Mouse (Mus musculus): ENCODE measurements around the gene Nprl3. TPM values are rescaled to one million over a fixed set of nuclear protein-coding genes. Genes with fewer than 3 reads are reported as not detected.
A peak's percentile ranks its signal among the peaks of the same experiment; 100 is the strongest.

Gene Nprl3
- total RNA-seq, 2 experiments from 2014 or later, result 55.9 to 60.0 TPM

GRCm38 (mm10) chr11:32253121-32253520 lies 14.4 kb downstream of the Nprl3 start:
- no peak for DNase-seq (ENCODE audit: extremely low spot score in 1 of 2, low spot score in 2 of 2)
- intact Hi-C loops (cut with DNase I), result no loop called here

- no peak for DNase-seq (ENCODE audit: extremely low spot score in 1 of 2, low spot score in 2 of 2)
- intact Hi-C loops (cut with DNase I), result no loop called here
These were observed 16.4 kb downstream of the Nprl3 start for GRCm38 (mm10) chr11:32250880-32251763.

- no peak for DNase-seq (ENCODE audit: extremely low spot score in 1 of 2, low spot score in 2 of 2)
These were observed 19.2 kb downstream of the Nprl3 start for GRCm38 (mm10) chr11:32248350-32248749.

GRCm38 (mm10) chr11:32247068-32247467 lies 20.4 kb downstream of the Nprl3 start:
- intact Hi-C loops (cut with DNase I), result no loop called here
- DNase-seq (ENCODE audit: extremely low spot score in 1 of 2, low spot score in 2 of 2), result no peak

More at GRCm38 (mm10) chr11:32248350-32248749, 19.2 kb downstream of the Nprl3 start:
- intact Hi-C loops (cut with DNase I), result no loop called here

- intact Hi-C loops (cut with DNase I), result no loop called here
- no peak for DNase-seq (ENCODE audit: extremely low spot score in 1 of 2, low spot score in 2 of 2)
These were observed 21.9 kb downstream of the Nprl3 start for GRCm38 (mm10) chr11:32245614-32246013.

- DNase-seq (ENCODE audit: extremely low spot score in 1 of 2, low spot score in 2 of 2), result no peak
- intact Hi-C loops (cut with DNase I), result no loop called here
These were observed 22.9 kb downstream of the Nprl3 start for GRCm38 (mm10) chr11:32244617-32245016.

GRCm38 (mm10) chr11:32244064-32244463 lies 23.4 kb downstream of the Nprl3 start:
- peak in 1 of 2 experiments; percentile 43 for DNase-seq (ENCODE audit: extremely low spot score in 1 of 2, low spot score in 2 of 2)
- intact Hi-C loops (cut with DNase I), result no loop called here

- intact Hi-C loops (cut with DNase I), result no loop called here
- peak in 1 of 2 experiments; percentile 73 for DNase-seq (ENCODE audit: extremely low spot score in 1 of 2, low spot score in 2 of 2)
These were observed 24.1 kb downstream of the Nprl3 start for GRCm38 (mm10) chr11:32243205-32243955.

GRCm38 (mm10) chr11:32242209-32242608 lies 25.3 kb downstream of the Nprl3 start:
- intact Hi-C loops (cut with DNase I), result no loop called here
- DNase-seq (ENCODE audit: extremely low spot score in 1 of 2, low spot score in 2 of 2), result no peak

GRCm38 (mm10) chr11:32241391-32241790 lies 26.1 kb downstream of the Nprl3 start:
- intact Hi-C loops (cut with DNase I), result no loop called here
- DNase-seq (ENCODE audit: extremely low spot score in 1 of 2, low spot score in 2 of 2), result no peak

GRCm38 (mm10) chr11:32238093-32238860 lies 29.2 kb downstream of the Nprl3 start:
- intact Hi-C loops (cut with DNase I), result loop anchor here (2.0 to 5.0 kb wide), 2 partner anchors 21 to 56 kb away; no protein-coding TSS in a partner anchor
- DNase-seq (ENCODE audit: extremely low spot score in 1 of 2, low spot score in 2 of 2), result peak in 1 of 2 experiments; percentile 75

GRCm38 (mm10) chr11:32237411-32237795 lies 30.1 kb downstream of the Nprl3 start:
- DNase-seq (ENCODE audit: extremely low spot score in 1 of 2, low spot score in 2 of 2), result no peak
- intact Hi-C loops (cut with DNase I), result loop anchor here (5.0 kb wide), 1 partner anchor 55 kb away; no protein-coding TSS in a partner anchor

- intact Hi-C loops (cut with DNase I), result loop anchor here (5.0 kb wide), 1 partner anchor 55 kb away; no protein-coding TSS in a partner anchor
- peak in 1 of 2 experiments; percentile 80 for DNase-seq (ENCODE audit: extremely low spot score in 1 of 2, low spot score in 2 of 2)
These were observed 30.6 kb downstream of the Nprl3 start for GRCm38 (mm10) chr11:32236712-32237410.

GRCm38 (mm10) chr11:32236132-32236531 lies 31.4 kb downstream of the Nprl3 start:
- no peak for DNase-seq (ENCODE audit: extremely low spot score in 1 of 2, low spot score in 2 of 2)

GRCm38 (mm10) chr11:32235646-32236045 lies 31.9 kb downstream of the Nprl3 start:
- DNase-seq (ENCODE audit: extremely low spot score in 1 of 2, low spot score in 2 of 2), result peak; percentile 86 to 92
- intact Hi-C loops (cut with DNase I), result loop anchor here (5.0 kb wide), 1 partner anchor 53 kb away; no protein-coding TSS in a partner anchor

More at GRCm38 (mm10) chr11:32236132-32236531, 31.4 kb downstream of the Nprl3 start:
- intact Hi-C loops (cut with DNase I), result loop anchor here (5.0 kb wide), 1 partner anchor 54 kb away; no protein-coding TSS in a partner anchor

- DNase-seq (ENCODE audit: extremely low spot score in 1 of 2, low spot score in 2 of 2), result no peak
- intact Hi-C loops (cut with DNase I), result loop anchor here (5.0 kb wide), 1 partner anchor 53 kb away; no protein-coding TSS in a partner anchor
These were observed 32.6 kb downstream of the Nprl3 start for GRCm38 (mm10) chr11:32234816-32235485.

- DNase-seq (ENCODE audit: extremely low spot score in 1 of 2, low spot score in 2 of 2), result peak in 1 of 2 experiments; percentile 18
- intact Hi-C loops (cut with DNase I), result no loop called here
These were observed 33.6 kb downstream of the Nprl3 start for GRCm38 (mm10) chr11:32233895-32234294.

Measured in left cerebral cortex, postnatal 10 days (tissue).